Mouse (Mus musculus) kidney, embryonic 14.5 days (tissue): ENCODE results near the gene Ralbp1. TPM values are rescaled to one million over a fixed set of nuclear protein-coding genes. Genes with fewer than 3 reads are reported as not detected.

Experiments
- ATAC-seq: fragments of 200-750 bp; cut with Nextera tagmentation; 2 replicates; pipeline ENCODE4 v1.8.0; 2017; ENCODE audit warnings: moderate number of reproducible peaks, mild to moderate bottlenecking, moderate TSS enrichment, moderate library complexity; ENCODE audit not compliant: low FRiP score, low TSS enrichment
- H3K27ac ChIP-seq: fragments of 300-500 bp; sonication (generic); 2 replicates; pipeline ENCODE4 v1.5.1; 2014; ENCODE audit warnings: low read depth, mild to moderate bottlenecking, low read length, moderate library complexity, mixed read lengths
- H3K27me3 ChIP-seq: fragments of 300-500 bp; sonication (generic); 2 replicates; pipeline ENCODE4 v1.6.1; 2014; ENCODE audit warnings: mild to moderate bottlenecking, low read length; ENCODE audit not compliant: control insufficient read depth, insufficient read depth
- H3K36me3 ChIP-seq: fragments of 300-500 bp; sonication (generic); 2 replicates; pipeline ENCODE4 v1.6.1; 2014; ENCODE audit warnings: low read length, mixed read lengths; ENCODE audit not compliant: control insufficient read depth, insufficient read depth
- H3K4me1 ChIP-seq: fragments of 300-500 bp; sonication (generic); 2 replicates; pipeline ENCODE4 v1.6.1; 2014; ENCODE audit warnings: low read length, mixed read lengths; ENCODE audit not compliant: control insufficient read depth, insufficient read depth
- H3K4me2 ChIP-seq: fragments of 300-500 bp; sonication (generic); replicated peaks from 2 replicates; pipeline ENCODE4 v1.6.1; 2014; ENCODE audit warnings: low read depth, mild to moderate bottlenecking, low read length
- H3K4me3 ChIP-seq: fragments of 300-500 bp; sonication (generic); 2 replicates; pipeline ENCODE4 v1.5.1; 2014; ENCODE audit warnings: mild to moderate bottlenecking, low read length
- H3K9ac ChIP-seq: fragments of 300-500 bp; sonication (generic); 2 replicates; pipeline ENCODE4 v1.6.1; 2014; ENCODE audit warnings: low read depth, mild to moderate bottlenecking, low read length, moderate library complexity
- H3K9me3 ChIP-seq: fragments of 300-500 bp; sonication (generic); 2 replicates; pipeline ENCODE4 v1.6.1; 2016; ENCODE audit warnings: low read length; ENCODE audit not compliant: control insufficient read depth
- WGBS: fragments of 180-500 bp; shearing (Covaris S2); extraction: QIAGEN DNeasy Blood & Tissue Kit; methylation state at CpG from one replicate; pipeline ENCODE4 v1.1.7; 2014; 5-methylcytosine and 5-hydroxymethylcytosine counted together
- polyA plus RNA-seq: library from polyadenylated mRNA; unstranded; fragments of >200 nt; fragmentation: Nextera tagmentation; extraction: Ambion mirVana; gene quantifications from 2 replicates; pipeline ENCODE4 v1.2.1, GENCODE M21; 2014

Gene Ralbp1
- polyA plus RNA-seq, 1 experiment from 2014 or later = 61.3 TPM

DNA sequence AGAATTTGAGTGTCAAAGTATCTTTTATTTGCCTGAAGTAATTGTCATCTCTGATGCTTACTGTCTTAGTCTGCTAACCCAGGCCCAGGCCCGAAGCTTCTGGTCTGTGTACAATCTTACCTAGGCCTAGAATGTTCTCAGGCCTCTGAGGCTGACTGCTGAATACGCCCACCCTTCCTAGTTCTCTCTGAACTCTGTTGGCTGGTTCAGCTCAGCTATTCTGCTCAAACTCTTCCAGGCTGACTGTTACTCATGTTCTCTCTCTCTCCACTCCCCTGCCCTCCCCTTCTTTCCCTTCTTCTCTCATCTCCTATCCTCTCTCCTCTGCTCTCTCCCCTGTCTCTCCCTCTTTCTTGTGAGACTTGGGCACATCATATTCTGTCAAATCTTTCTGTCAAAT, 79.2 kb downstream of the Ralbp1 start:
- peaks cover 33% of the 10 kb centered on the region; the same call in 1 of the 2 replicates for H3K36me3 ChIP-seq
- no peak for ATAC-seq
- H3K9ac ChIP-seq = no peak overlapping the region
- 94% methylated on average over 2 of the region's 2 CpGs for WGBS
- no peaks in the 10 kb centered on the region for H3K9me3 ChIP-seq
- no peak overlapping the region for H3K4me3 ChIP-seq
- H3K27me3 ChIP-seq = no peaks in the 10 kb centered on the region
- no peaks in the 10 kb centered on the region for H3K4me1 ChIP-seq
- no peak overlapping the region for H3K4me2 ChIP-seq
- no peak overlapping the region for H3K27ac ChIP-seq

DNA sequence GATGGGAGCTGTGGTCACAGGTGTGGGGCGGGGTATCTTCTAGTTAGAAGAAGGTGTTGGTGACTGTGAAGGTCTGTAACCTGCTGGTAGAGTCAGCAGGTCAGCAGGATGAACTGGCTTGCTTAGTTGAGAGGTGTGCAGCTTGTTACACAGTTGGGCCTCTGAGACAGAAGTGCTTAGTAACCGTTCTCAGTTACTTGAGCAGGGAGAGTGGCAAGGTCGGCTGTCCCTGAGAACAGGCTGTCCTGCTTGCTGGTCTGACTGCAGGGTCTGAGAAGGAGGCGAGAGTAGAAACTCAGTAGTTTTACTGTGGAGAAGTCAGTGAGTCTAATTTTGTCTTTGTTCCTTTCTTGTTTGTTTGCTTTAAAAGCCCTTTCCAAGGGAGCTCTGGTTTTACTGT, 79.6 kb downstream of the Ralbp1 start:
- H3K4me2 ChIP-seq = no peak overlapping the region
- WGBS = 84% methylated on average over 4 of the region's 4 CpGs

DNA sequence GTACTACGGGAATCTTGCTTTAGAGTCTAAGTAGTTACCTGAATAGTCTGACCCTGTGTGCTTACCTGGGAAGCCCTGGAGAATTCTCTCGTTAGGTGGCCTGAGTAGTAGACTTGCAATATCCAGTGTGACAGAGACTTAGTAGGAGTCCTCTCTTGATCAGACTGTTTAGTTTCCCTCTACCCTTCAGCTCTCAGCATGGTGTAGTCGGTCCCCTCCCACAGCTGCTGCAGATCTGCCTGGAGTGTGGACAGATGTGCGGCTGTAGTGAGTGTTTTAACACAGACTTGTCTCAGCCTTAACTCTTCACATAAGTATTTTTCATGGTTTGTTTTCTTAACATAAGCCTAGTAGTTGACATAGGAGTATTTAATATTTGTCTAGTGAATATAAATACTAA, 83.6 kb downstream of the Ralbp1 start:
- ATAC-seq = no peak
- Histone ChIP-seq H3K4me1 (no peaks in the 10 kb centered on the region), H3K36me3 (peaks cover 14% of the 10 kb centered on the region; the same call in 1 of the 2 replicates), H3K9me3 (no peaks in the 10 kb centered on the region), H3K4me3 (no peak overlapping the region), H3K27ac (no peak overlapping the region), H3K9ac (no peak overlapping the region), H3K4me2 (no peak overlapping the region), H3K27me3 (no peaks in the 10 kb centered on the region)
- WGBS = 81% methylated on average over 4 of the region's 4 CpGs

More for the DNA sequence above, 79.6 kb downstream of the Ralbp1 start:
- no peaks in the 10 kb centered on the region for H3K4me1 ChIP-seq
- no peaks in the 10 kb centered on the region for H3K27me3 ChIP-seq
- ATAC-seq = no peak
- H3K36me3 ChIP-seq = peaks cover 29% of the 10 kb centered on the region; the same call in 1 of the 2 replicates
- H3K9ac ChIP-seq = no peak overlapping the region
- no peaks in the 10 kb centered on the region for H3K9me3 ChIP-seq
- H3K27ac ChIP-seq = no peak overlapping the region
- H3K4me3 ChIP-seq = no peak overlapping the region

DNA sequence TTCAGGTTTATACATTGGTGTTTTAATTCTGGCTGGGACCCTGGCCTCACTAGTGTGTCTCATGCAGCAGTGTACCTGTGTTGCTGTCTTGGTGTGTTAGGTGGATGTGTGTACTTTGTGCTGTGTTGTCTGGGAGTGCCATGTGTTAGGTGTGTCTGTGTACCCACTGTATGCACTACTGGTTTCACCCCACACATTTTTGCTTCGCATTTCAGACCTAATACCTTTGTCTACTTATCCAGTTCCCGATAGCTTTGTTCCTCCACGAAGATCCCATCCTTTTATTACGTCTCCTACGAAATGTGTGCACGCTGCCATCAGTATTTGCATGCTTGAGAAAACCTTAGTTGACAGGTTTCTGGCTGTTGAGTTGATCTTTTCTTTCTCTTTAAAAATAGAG, 85.1 kb downstream of the Ralbp1 start:
- H3K36me3 ChIP-seq = peaks cover 8% of the 10 kb centered on the region; the same call in 1 of the 2 replicates
- 87% methylated on average over 6 of the region's 6 CpGs for WGBS
- no peak overlapping the region for H3K27ac ChIP-seq
- no peaks in the 10 kb centered on the region for H3K27me3 ChIP-seq
- H3K4me3 ChIP-seq = no peak overlapping the region
- H3K4me2 ChIP-seq = no peak overlapping the region
- H3K4me1 ChIP-seq = no peaks in the 10 kb centered on the region
- no peaks in the 10 kb centered on the region for H3K9me3 ChIP-seq
- no peak overlapping the region for H3K9ac ChIP-seq
- ATAC-seq = no peak

DNA sequence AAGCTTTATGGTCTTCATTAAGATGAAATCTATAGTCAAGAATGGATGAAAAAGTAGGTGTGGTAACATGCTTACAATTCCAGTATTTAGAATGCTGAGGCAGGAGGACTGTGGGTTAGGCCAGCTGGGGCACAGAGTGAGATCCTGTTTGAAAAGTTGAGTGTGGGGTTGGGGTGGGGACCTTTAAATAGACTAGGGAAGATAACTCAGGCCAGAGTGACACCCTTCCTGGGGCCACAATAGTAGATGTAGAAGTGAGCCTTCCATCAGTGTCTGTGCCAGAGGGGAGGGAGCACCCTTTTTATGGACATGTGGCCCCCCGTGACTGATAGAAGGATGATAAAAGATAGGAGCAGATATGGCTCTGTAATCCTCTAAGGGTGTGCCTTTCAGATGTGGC, 86.2 kb downstream of the Ralbp1 start:
- no peak overlapping the region for H3K4me2 ChIP-seq
- WGBS = 91% methylated on average over 1 of the region's 1 CpGs
- H3K27me3 ChIP-seq = no peaks in the 10 kb centered on the region
- no peaks in the 10 kb centered on the region for H3K9me3 ChIP-seq
- H3K36me3 ChIP-seq = peaks cover 7% of the 10 kb centered on the region; the same call in 1 of the 2 replicates
- no peak overlapping the region for H3K4me3 ChIP-seq
- H3K27ac ChIP-seq = no peak overlapping the region
- ATAC-seq = no peak
- no peaks in the 10 kb centered on the region for H3K4me1 ChIP-seq
- H3K9ac ChIP-seq = no peak overlapping the region

DNA sequence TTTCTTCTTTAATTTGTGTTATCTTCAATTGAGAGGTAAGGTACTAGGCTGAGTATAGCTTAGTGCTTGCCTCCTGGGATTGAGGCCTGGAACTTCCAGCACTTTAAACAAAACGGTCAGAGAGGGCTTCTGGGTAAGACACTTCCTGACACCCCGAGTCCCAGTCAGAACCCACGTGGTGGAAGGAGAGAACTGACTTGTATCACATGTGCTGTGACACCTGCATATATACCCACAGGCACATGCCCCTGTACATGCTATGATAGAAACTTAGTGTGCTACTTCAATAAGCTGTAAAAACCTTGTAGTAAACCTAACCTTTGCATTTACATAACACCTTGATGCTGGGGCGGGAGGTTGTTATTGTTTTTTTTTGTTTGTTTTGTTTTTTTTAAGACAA, 87.2 kb downstream of the Ralbp1 start:
- H3K9me3 ChIP-seq = no peaks in the 10 kb centered on the region
- no peak overlapping the region for H3K27ac ChIP-seq
- no peaks in the 10 kb centered on the region for H3K4me1 ChIP-seq
- 67% methylated on average over 4 of the region's 4 CpGs for WGBS
- H3K4me3 ChIP-seq = no peak overlapping the region
- H3K36me3 ChIP-seq = peaks cover 7% of the 10 kb centered on the region; the same call in 1 of the 2 replicates
- ATAC-seq = no peak
- H3K4me2 ChIP-seq = no peak overlapping the region
- no peak overlapping the region for H3K9ac ChIP-seq
- no peaks in the 10 kb centered on the region for H3K27me3 ChIP-seq

Other genes with a start within 250 kb of the Ralbp1 start
- not detected in 2 replicates for gene Txndc2, start 243.6 kb downstream of the Ralbp1 start, polyA plus RNA-seq
- 21.2 and 38.0 TPM in 2 replicates for gene Rab31, start 113.0 kb downstream of the Ralbp1 start, polyA plus RNA-seq
- 37.4 and 53.5 TPM in 2 replicates for gene Ppp4r1, start 103.2 kb downstream of the Ralbp1 start, polyA plus RNA-seq
- gene Twsg1, start 65.4 kb upstream of the Ralbp1 start, polyA plus RNA-seq = 84.6 and 146 TPM in 2 replicates
- 20.4 and 21.3 TPM in 2 replicates for gene Ankrd12, start 191.3 kb upstream of the Ralbp1 start, polyA plus RNA-seq
- 380 and 457 TPM in 2 replicates for gene Ndufv2, start 215.8 kb upstream of the Ralbp1 start, polyA plus RNA-seq
- 33.1 and 38.4 TPM in 2 replicates for gene Washc1, start 225.7 kb upstream of the Ralbp1 start, polyA plus RNA-seq
- 13.9 and 26.3 TPM in 2 replicates for gene Ddx11, start 237.7 kb upstream of the Ralbp1 start, polyA plus RNA-seq